In genomic region chr14:83959111-83959510, GRCm38 (mm10) we compare ENCODE assay signal across 10 mouse cellular contexts.
A peak's percentile ranks its signal among the peaks of the same experiment; 100 is the strongest.
DNase-seq lines count a peak whose midpoint lies in the region; ATAC-seq and TF ChIP-seq lines count a peak whose summit lies in the region.
"Had no signal": no experiment of that assay in that cellular context is flagged by ENCODE, and none has a peak within 500 bp of the region (broad histone marks: within the 10 kb centered on the region; RNA-seq: fewer than 3 reads in every experiment).

No protein-coding gene starts in this region.

- H3K9me3 ChIP-seq in lung, postnatal 0 days (ENCODE audit: low read length) = no peaks in the 10 kb centered on the region
- H3K9me3 ChIP-seq: midbrain, embryonic 12.5 days had no signal

- peak; percentile 37 for DNase-seq in kidney, postnatal 14 days
- no peak for DNase-seq in kidney, adult 8-10 months
- peak; percentile 74 for DNase-seq in brain, adult 2 months (ENCODE audit: low read depth, low spot score)
- DNase-seq in cerebellum, postnatal 36 days = peak; percentile 58 to 73
- peak; percentile 23 for DNase-seq in lung, postnatal 0 days (ENCODE audit: low spot score)
- DNase-seq in thymus, postnatal 10 days (ENCODE audit: low spot score in 2 of 2) = no peak
- DNase-seq in thymus, adult 18-20 months = no peak

- H3K4me1 ChIP-seq in lung, postnatal 0 days (ENCODE audit: insufficient read depth, low read depth, low read length) = no peaks in the 10 kb centered on the region
- H3K4me1 ChIP-seq: midbrain, embryonic 12.5 days had no signal

- H3K9ac ChIP-seq in lung, postnatal 0 days (replicated peaks; ENCODE audit: low read depth) = no peak overlapping the region
- H3K9ac ChIP-seq: midbrain, embryonic 12.5 days had no signal

- H3K36me3 ChIP-seq in lung, postnatal 0 days (ENCODE audit: insufficient read depth, low read length) = no peaks in the 10 kb centered on the region
- H3K36me3 ChIP-seq: midbrain, embryonic 12.5 days had no signal

- no peak for TF ChIP-seq CTCF in lung, postnatal 0 days (IDR thresholded peaks at IDR 0.05)

- H3K27me3 ChIP-seq in lung, postnatal 0 days (replicated peaks; ENCODE audit: insufficient read depth, low read length) = no peaks in the 10 kb centered on the region
- H3K27me3 ChIP-seq: midbrain, embryonic 12.5 days; Patski had no signal

- H3K27ac ChIP-seq in lung, postnatal 0 days (ENCODE audit: low read length) = no peak overlapping the region
- H3K27ac ChIP-seq: midbrain, embryonic 12.5 days had no signal

- 60% methylated on average over 3 of the region's 3 CpGs for WGBS in lung, postnatal 0 days

- no peak overlapping the region for H3K4me2 ChIP-seq in lung, postnatal 0 days (replicated peaks; ENCODE audit: low read depth, low read length)
- H3K4me2 ChIP-seq: midbrain, embryonic 12.5 days had no signal

- H3K4me3 ChIP-seq in lung, postnatal 0 days (ENCODE audit: low read depth, low read length) = no peak overlapping the region
- H3K4me3 ChIP-seq: midbrain, embryonic 12.5 days had no signal

- TF ChIP-seq EP300 in lung, postnatal 0 days (IDR thresholded peaks at IDR 0.05) = no peak

- ATAC-seq in lung, postnatal 0 days = no peak
- no peak for ATAC-seq in inflammation-experienced regulatory T-cells, adult 6 months
- ATAC-seq: Patski had no signal

Comparison
In these comparisons a context has a peak if more than half of its experiments do, and no peak if none do; other contexts are left out.
1. DNase-seq: peak in kidney, postnatal 14 days (single experiment), brain, adult 2 months (single experiment), cerebellum, postnatal 36 days (2 of 2) and lung, postnatal 0 days (single experiment); none in kidney, adult 8-10 months (0 of 2), thymus, postnatal 10 days (0 of 2) and thymus, adult 18-20 months (0 of 2).